Mouse (Mus musculus) heart, postnatal 25 days (tissue): Measurements from ENCODE around the gene Rtn1. TPM values are rescaled to one million over a fixed set of nuclear protein-coding genes. Genes with fewer than 3 reads are reported as not detected.

Source experiments
- total RNA-seq, 2 experiments: library from RNA; stranded (reverse); gene quantifications; 2 replicates each; pipeline ENCODE4 v1.2.3; 2021

Rtn1 gene
- total RNA-seq, 2 experiments from 2014 or later, result 3.1 to 5.3 TPM

Other genes with a start within 250 kb of the Rtn1 start
- gene Ccdc175, start 224.0 kb downstream of the Rtn1 start, total RNA-seq, result not detected
- under 1 TPM; 0.05 to 0.17 TPM for gene Lrrc9, start 32.8 kb upstream of the Rtn1 start, total RNA-seq
- gene Pcnx4, start 127.3 kb upstream of the Rtn1 start, total RNA-seq, result 1 to 10 TPM; 3.2 to 4.1 TPM
- not detected for gene Gm4756, start 240.6 kb upstream of the Rtn1 start, total RNA-seq